Mouse (Mus musculus) embryo, embryonic 10.5 days (tissue): ENCODE data around the gene Syt13.

Experiments
- DNase-seq: peaks from one replicate; pipeline ENCODE4 v3.0.0-alpha.2; 2015; ENCODE audit warnings: low spot score

Syt13 gene

GRCm38 (mm10) chr2:92924677-92925259 is 9.9 kb downstream of the Syt13 start:
- no peak for DNase-seq

GRCm38 (mm10) chr2:92929696-92930095 is 14.8 kb downstream of the Syt13 start:
- DNase-seq: no peak

- DNase-seq: no peak
Measured at GRCm38 (mm10) chr2:92931061-92931460, 16.2 kb downstream of the Syt13 start.

- DNase-seq: no peak
Measured at GRCm38 (mm10) chr2:92933379-92933778, 18.5 kb downstream of the Syt13 start.

- DNase-seq: no peak
Measured at GRCm38 (mm10) chr2:92934312-92934982, 19.5 kb downstream of the Syt13 start.

GRCm38 (mm10) chr2:92935483-92935882 is 20.6 kb downstream of the Syt13 start:
- DNase-seq: no peak

- no peak for DNase-seq
Measured at GRCm38 (mm10) chr2:92938063-92938462, 23.2 kb downstream of the Syt13 start.

- DNase-seq: no peak
Measured at GRCm38 (mm10) chr2:92938827-92939226, 23.9 kb downstream of the Syt13 start.

- no peak for DNase-seq
Measured at GRCm38 (mm10) chr2:92940963-92941362, 26.1 kb downstream of the Syt13 start.

GRCm38 (mm10) chr2:92941463-92941862 is 26.6 kb downstream of the Syt13 start:
- no peak for DNase-seq

GRCm38 (mm10) chr2:92943406-92943805 is 28.5 kb downstream of the Syt13 start:
- no peak for DNase-seq

GRCm38 (mm10) chr2:92944356-92944755 is 29.5 kb downstream of the Syt13 start:
- DNase-seq: no peak

GRCm38 (mm10) chr2:92945125-92945746 is 30.3 kb downstream of the Syt13 start:
- DNase-seq: no peak

- DNase-seq: no peak
Measured at GRCm38 (mm10) chr2:92945824-92946598, 31.1 kb downstream of the Syt13 start.

- peak; percentile 65 for DNase-seq
Measured at GRCm38 (mm10) chr2:92947981-92948698, 33.2 kb downstream of the Syt13 start.

- DNase-seq: peak; percentile 13
Measured at GRCm38 (mm10) chr2:92948699-92949300, 33.9 kb downstream of the Syt13 start.

GRCm38 (mm10) chr2:92949518-92949917 is 34.6 kb downstream of the Syt13 start:
- peak; percentile 27 for DNase-seq

- no peak for DNase-seq
Measured at GRCm38 (mm10) chr2:92953450-92953849, 38.6 kb downstream of the Syt13 start.

- peak; percentile 82 for DNase-seq
Measured at GRCm38 (mm10) chr2:92954404-92955114, 39.7 kb downstream of the Syt13 start.

GRCm38 (mm10) chr2:92956943-92957342 is 42.0 kb downstream of the Syt13 start:
- DNase-seq: no peak

- no peak for DNase-seq
Measured at GRCm38 (mm10) chr2:92958640-92959039, 43.7 kb downstream of the Syt13 start.
